In the genomic region with DNA sequence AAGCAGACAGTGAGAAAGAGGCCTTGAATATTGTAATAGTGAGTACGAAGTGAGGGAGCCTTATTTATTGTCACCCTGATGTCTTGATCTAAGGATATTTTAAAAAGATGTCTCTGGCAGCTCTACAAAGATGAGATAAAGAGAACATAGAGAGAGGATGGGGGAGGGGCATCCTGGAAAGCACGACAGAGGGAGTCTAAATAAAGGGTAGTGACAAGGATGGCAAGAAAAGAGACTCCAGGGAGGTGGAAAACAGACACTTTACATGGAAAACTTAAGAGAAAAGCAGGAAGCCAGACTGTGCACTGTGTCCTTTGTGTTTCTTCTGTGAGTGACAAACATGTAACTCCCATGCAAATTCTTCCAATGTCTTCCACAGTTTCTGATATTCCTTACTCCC, we compare ENCODE assay signal across 17 mouse cellular contexts.
DNase-seq lines count a peak whose midpoint lies in the region; TF ChIP-seq lines count a peak whose summit lies in the region.
"Had no signal": no experiment of that assay in that cellular context is flagged by ENCODE, and none has a peak within 500 bp of the region (broad histone marks: within the 10 kb centered on the region; RNA-seq: fewer than 3 reads in every experiment).

No protein-coding gene starts in this region.

- intact Hi-C loops in left cerebral cortex, postnatal 14 days (cut with DNase I) = no loop called here

- TF ChIP-seq CTCF in brain, embryonic 14.5 days (IDR thresholded peaks at IDR 0.05; ENCODE audit: borderline replicate concordance, extremely low read depth, insufficient read depth, insufficient read length) = no peak

- no peak for TF ChIP-seq POLR2A in brain, embryonic 14.5 days (IDR thresholded peaks at IDR 0.05; ENCODE audit: borderline replicate concordance, extremely low read depth, insufficient read depth, insufficient read length, poor library complexity, severe bottlenecking)

- DNase-seq in left cerebral cortex, postnatal 14 days (ENCODE audit: low spot score in 2 of 2) = peak; percentile 12
- no peak for DNase-seq in left cerebral cortex, adult 11 months (ENCODE audit: low spot score)
- peak; percentile 25 for DNase-seq in right cerebral cortex, postnatal 14 days
- DNase-seq in right cerebral cortex, adult 2 months (ENCODE audit: low spot score in 2 of 2) = no peak
- DNase-seq in brain, embryonic 14.5 days (ENCODE audit: low read depth) = peak; percentile 12
- DNase-seq in spleen, postnatal 36 days (ENCODE audit: low spot score in 2 of 2) = no peak
- DNase-seq: adrenal gland, adult 2 months; adrenal gland, postnatal 14 days; cerebellum, adult 18-20 months; cerebellum, adult 9-10 months; cerebellum, postnatal 14 days; forebrain, postnatal 0 days; gastrocnemius, postnatal 10 days; gastrocnemius, postnatal 36 days; heart, adult 2 months; heart, postnatal 14 days; heart, postnatal 4 days had no signal

Comparison
In these comparisons a context has a peak if more than half of its experiments do, and no peak if none do; other contexts are left out.
1. DNase-seq: peak in left cerebral cortex, postnatal 14 days (2 of 2), right cerebral cortex, postnatal 14 days (single experiment) and brain, embryonic 14.5 days (single experiment); none in left cerebral cortex, adult 11 months (single experiment), right cerebral cortex, adult 2 months (0 of 2) and spleen, postnatal 36 days (0 of 2).